Comparison of ENCODE assay signal across 8 mouse cellular contexts in genomic region chr10:60696975-60697374, GRCm38 (mm10). TPM values are rescaled to one million over a fixed set of nuclear protein-coding genes. Genes with fewer than 3 reads are reported as not detected.
DNase-seq lines count a peak whose midpoint lies in the region; ATAC-seq and TF ChIP-seq lines count a peak whose summit lies in the region.
"Had no signal": no experiment of that assay in that cellular context is flagged by ENCODE, and none has a peak within 500 bp of the region (broad histone marks: within the 10 kb centered on the region; RNA-seq: fewer than 3 reads in every experiment).

No protein-coding gene starts in this region.

- H3K4me2 ChIP-seq in heart, postnatal 0 days (ENCODE audit: low read depth, low read length) = no peak overlapping the region
- H3K4me2 ChIP-seq: limb, embryonic 13.5 days had no signal

- peak; percentile 79 to 87 (median 81) for TF ChIP-seq CTCF in MEL (IDR thresholded peaks at IDR 0.05 in 2 of 3, conservative IDR thresholded peaks at IDR 0.05 in 1 of 3; ENCODE audit: control insufficient read depth in 1 of 3, insufficient read depth in 1 of 3, low read depth in 2 of 3, low read length in 3 of 3, poor library complexity in 1 of 3, severe bottlenecking in 1 of 3)
- peak; percentile 80 for TF ChIP-seq CTCF in heart, postnatal 0 days (IDR thresholded peaks at IDR 0.05; ENCODE audit: low read depth)

- 15% methylated on average over 5 of the region's 5 CpGs for WGBS in embryonic facial prominence, embryonic 10.5 days
- WGBS in heart, postnatal 0 days = 13% methylated on average over 5 of the region's 5 CpGs

- H3K9ac ChIP-seq in MEL (ENCODE audit: control insufficient read depth, low read depth, low read length, poor library complexity, severe bottlenecking) = no peak overlapping the region
- H3K9ac ChIP-seq in heart, postnatal 0 days (replicated peaks; ENCODE audit: low read depth, low read length) = no peak overlapping the region
- H3K9ac ChIP-seq: limb, embryonic 13.5 days had no signal

- no peaks in the 10 kb centered on the region for H3K79me2 ChIP-seq in MEL (ENCODE audit: control insufficient read depth, insufficient read depth, low read length, poor library complexity)

- H3K27me3 ChIP-seq in MEL (ENCODE audit: control insufficient read depth in 1 of 2, insufficient read depth in 2 of 2, low read length in 2 of 2) = no peaks in the 10 kb centered on the region
- H3K27me3 ChIP-seq in embryonic facial prominence, embryonic 10.5 days (replicated peaks; ENCODE audit: low read depth, poor library complexity, severe bottlenecking) = peaks cover 18% of the 10 kb centered on the region; the same call in 1 of the 2 replicates
- peaks cover 25% of the 10 kb centered on the region for H3K27me3 ChIP-seq in heart, postnatal 0 days (ENCODE audit: control insufficient read depth, insufficient read depth, low read length)

- H3K4me1 ChIP-seq in MEL (ENCODE audit: control insufficient read depth in 1 of 2, insufficient read depth in 2 of 2, low read length in 2 of 2) = no peaks in the 10 kb centered on the region
- H3K4me1 ChIP-seq in embryonic facial prominence, embryonic 10.5 days = peaks cover 15% of the 10 kb centered on the region
- no peaks in the 10 kb centered on the region for H3K4me1 ChIP-seq in heart, postnatal 0 days (ENCODE audit: control insufficient read depth, insufficient read depth)

- TF ChIP-seq RAD21 in MEL (IDR thresholded peaks at IDR 0.05; ENCODE audit: low read depth, low read length) = peak; percentile 74

- no peak for TF ChIP-seq EP300 in MEL (IDR thresholded peaks at IDR 0.05; ENCODE audit: low read depth in 1 of 2, low read length in 2 of 2)
- no peak for TF ChIP-seq EP300 in heart, postnatal 0 days (IDR thresholded peaks at IDR 0.05; ENCODE audit: low read depth)

- ATAC-seq in heart, postnatal 0 days (ENCODE audit: insufficient read depth, low read depth) = 0 out of 2 replicates have a peak, but pooled peaks have one; percentile 44
- ATAC-seq in megakaryocyte, adult 5-6 weeks (ENCODE audit: poor library complexity, severe bottlenecking) = peak; percentile 94

- H3K27ac ChIP-seq in MEL (ENCODE audit: control insufficient read depth, low read depth, low read length) = no peak overlapping the region
- H3K27ac ChIP-seq in embryonic facial prominence, embryonic 10.5 days (replicated peaks) = no peak overlapping the region
- H3K27ac ChIP-seq in heart, postnatal 0 days (ENCODE audit: low read depth) = no peak overlapping the region
- H3K27ac ChIP-seq: limb, embryonic 13.5 days had no signal

- peak; percentile 36 for DNase-seq in MEL (ENCODE audit: low read depth, low spot score)
- DNase-seq in adrenal gland, postnatal 25 days = peak; percentile 72
- DNase-seq in embryonic facial prominence, embryonic 10.5 days (ENCODE audit: low spot score) = peak; percentile 70
- peak; percentile 30 for DNase-seq in heart, postnatal 0 days (ENCODE audit: low spot score)
- DNase-seq in layer of hippocampus, adult 9-11 months = peak; percentile 55
- DNase-seq in spleen, adult 18-20 months = peak; percentile 57 to 82

- H3K9me3 ChIP-seq in MEL (replicated peaks; ENCODE audit: insufficient read depth, low read length) = no peaks in the 10 kb centered on the region
- no peaks in the 10 kb centered on the region for H3K9me3 ChIP-seq in embryonic facial prominence, embryonic 10.5 days
- H3K9me3 ChIP-seq in heart, postnatal 0 days (replicated peaks; ENCODE audit: control insufficient read depth, low read length) = no peaks in the 10 kb centered on the region
- H3K9me3 ChIP-seq: limb, embryonic 13.5 days had no signal

- TF ChIP-seq POLR2A in MEL (IDR thresholded peaks at IDR 0.05; ENCODE audit: control insufficient read depth in 1 of 2, insufficient read depth in 1 of 2, low read depth in 1 of 2, low read length in 2 of 2, poor library complexity in 1 of 2) = no peak

- no peak overlapping the region for H3K4me3 ChIP-seq in MEL (ENCODE audit: control insufficient read depth in 1 of 2, insufficient read depth in 1 of 2, low read depth in 2 of 2, low read length in 2 of 2)
- no peak overlapping the region for H3K4me3 ChIP-seq in embryonic facial prominence, embryonic 10.5 days
- no peak overlapping the region for H3K4me3 ChIP-seq in heart, postnatal 0 days (ENCODE audit: low read depth, low read length)
- H3K4me3 ChIP-seq: limb, embryonic 13.5 days had no signal

- no peaks in the 10 kb centered on the region for H3K36me3 ChIP-seq in MEL (ENCODE audit: control insufficient read depth in 1 of 2, insufficient read depth in 2 of 2, low read length in 2 of 2)
- no peaks in the 10 kb centered on the region for H3K36me3 ChIP-seq in embryonic facial prominence, embryonic 10.5 days (replicated peaks)
- no peaks in the 10 kb centered on the region for H3K36me3 ChIP-seq in heart, postnatal 0 days (replicated peaks; ENCODE audit: control insufficient read depth, insufficient read depth, low read length)
- H3K36me3 ChIP-seq: limb, embryonic 13.5 days had no signal

TF ChIP-seq in MEL, 35 proteins besides CTCF, POLR2A, EP300 and RAD21:
- TF ChIP-seq MYC (IDR thresholded peaks at IDR 0.05; ENCODE audit: low read depth, low read length) = no peak
- peak; percentile 67 for TF ChIP-seq SMC3 (IDR thresholded peaks at IDR 0.05; ENCODE audit: low read depth, low read length)
- peak; percentile 51 for TF ChIP-seq ZC3H11A (IDR thresholded peaks at IDR 0.05; ENCODE audit: low read depth, low read length)

RNA-seq across cellular contexts. Expression of gene Cdh23, which starts 0.7 kb away (rescaled TPM):
- 0.04 TPM in 1 of 2 replicates, not detected in the other for total RNA-seq in MEL (2012; rRNA removed)
- not detected for polyA plus RNA-seq in MEL (2012; ENCODE audit: insufficient read depth in 1 of 2, insufficient read length in 2 of 2, low read depth in 1 of 2, low replicate concordance in 2 of 2, missing spikeins in 1 of 2)
- total RNA-seq in adrenal gland, postnatal 25 days (2021) = 2.2 and 2.8 TPM in 2 replicates
- polyA plus RNA-seq in embryonic facial prominence, embryonic 10.5 days (2016; fragmentation: Nextera tagmentation; extraction: Ambion mirVana) = 0.29 and 0.35 TPM in 2 replicates
- 0.15 and 0.23 TPM in 2 replicates for total RNA-seq in heart, postnatal 0 days (2014; rRNA removed; ENCODE audit: low replicate concordance)
- polyA plus RNA-seq in heart, postnatal 0 days (2015; fragmentation: Nextera tagmentation; extraction: Ambion mirVana) = 0.16 and 0.23 TPM in 2 replicates
- total RNA-seq in megakaryocyte, adult 5-6 weeks (2015) = 0.16 and 0.36 TPM in 2 replicates
- total RNA-seq in megakaryocyte, adult 5-6 weeks (2017) = 0.29 and 0.77 TPM in 2 replicates

RNA-seq across cellular contexts. Expression of gene Slc29a3, which starts 55.6 kb away (rescaled TPM):
- total RNA-seq in MEL (2012; rRNA removed) = 2.4 TPM in 2 replicates
- polyA plus RNA-seq in MEL (2012; ENCODE audit: insufficient read depth in 1 of 2, insufficient read length in 2 of 2, low read depth in 1 of 2, low replicate concordance in 2 of 2, missing spikeins in 1 of 2) = 10 to 100 TPM in 1 of 2 experiments, 1 to 10 TPM in 1; 7.7 to 46.0 TPM
- 24.8 and 42.0 TPM in 2 replicates for total RNA-seq in adrenal gland, postnatal 25 days (2021)
- 9.4 and 12.7 TPM in 2 replicates for polyA plus RNA-seq in embryonic facial prominence, embryonic 10.5 days (2016; fragmentation: Nextera tagmentation; extraction: Ambion mirVana)
- 1.6 and 2.9 TPM in 2 replicates for total RNA-seq in heart, postnatal 0 days (2014; rRNA removed; ENCODE audit: low replicate concordance)
- 3.7 and 4.4 TPM in 2 replicates for polyA plus RNA-seq in heart, postnatal 0 days (2015; fragmentation: Nextera tagmentation; extraction: Ambion mirVana)
- total RNA-seq in megakaryocyte, adult 5-6 weeks (2015) = 74.1 and 81.6 TPM in 2 replicates
- total RNA-seq in megakaryocyte, adult 5-6 weeks (2017) = 25.5 and 32.2 TPM in 2 replicates
